38 mouse cellular contexts compared by ENCODE assay signal in the genomic region with DNA sequence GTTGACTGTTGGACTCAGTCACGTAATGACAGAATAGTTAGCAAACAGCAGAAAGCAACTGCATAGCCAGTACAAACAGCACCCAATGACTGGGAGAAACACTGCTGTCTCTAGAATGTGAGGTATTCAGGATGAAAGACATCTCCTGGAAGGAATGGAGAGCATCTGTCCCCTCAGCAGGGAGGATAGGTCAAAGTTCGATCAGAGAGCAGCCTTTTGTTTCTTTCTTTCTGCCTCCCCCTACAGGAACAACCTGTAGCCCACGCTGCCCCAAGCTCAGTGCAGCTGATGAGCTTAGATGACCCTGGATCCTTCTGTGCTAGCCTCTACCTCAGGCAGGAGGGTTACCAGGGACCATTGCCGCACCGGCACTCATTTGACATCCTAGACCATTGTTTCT. TPM values are rescaled to one million over a fixed set of nuclear protein-coding genes. Genes with fewer than 3 reads are reported as not detected.
DNase-seq lines count a peak whose midpoint lies in the region; ATAC-seq lines count a peak whose summit lies in the region.
"Had no signal": no experiment of that assay in that cellular context is flagged by ENCODE, and none has a peak within 500 bp of the region (broad histone marks: within the 10 kb centered on the region; RNA-seq: fewer than 3 reads in every experiment).

No protein-coding gene starts in this region.

- no peaks in the 10 kb centered on the region for H3K9me3 ChIP-seq in embryonic facial prominence, embryonic 11.5 days (replicated peaks; ENCODE audit: control insufficient read depth, low read length)
- no peaks in the 10 kb centered on the region for H3K9me3 ChIP-seq in embryonic facial prominence, embryonic 10.5 days
- no peaks in the 10 kb centered on the region for H3K9me3 ChIP-seq in kidney, embryonic 15.5 days (replicated peaks)
- H3K9me3 ChIP-seq: embryonic facial prominence, embryonic 12.5 days; intestine, embryonic 15.5 days; limb, embryonic 12.5 days; liver, embryonic 15.5 days; neural tube, embryonic 15.5 days had no signal

- no peaks in the 10 kb centered on the region for H3K36me3 ChIP-seq in embryonic facial prominence, embryonic 11.5 days (replicated peaks; ENCODE audit: control insufficient read depth, insufficient read depth, low read depth, low read length)
- H3K36me3 ChIP-seq in embryonic facial prominence, embryonic 10.5 days (replicated peaks): peaks cover 60% of the 10 kb centered on the region
- H3K36me3 ChIP-seq in kidney, embryonic 15.5 days: peaks cover 10% of the 10 kb centered on the region; the same call in 1 of the 2 replicates
- H3K36me3 ChIP-seq: intestine, embryonic 15.5 days; neural tube, embryonic 15.5 days had no signal

- no peak for DNase-seq in embryonic facial prominence, embryonic 11.5 days (ENCODE audit: low spot score)
- DNase-seq in embryonic facial prominence, embryonic 10.5 days (ENCODE audit: low spot score): no peak
- peak; percentile 5 for DNase-seq in retina, embryonic 14.5 days (ENCODE audit: low spot score)
- no peak for DNase-seq in retina, postnatal 1 day
- DNase-seq in embryo, embryonic 10.5 days (ENCODE audit: low spot score): peak; percentile 36
- no peak for DNase-seq in heart, adult 9 months (ENCODE audit: low spot score in 2 of 2)
- DNase-seq: adrenal gland, postnatal 10 days; cerebellum, adult 8-10 months; cerebellum, postnatal 36 days; gastrocnemius, adult 2 months; gastrocnemius, postnatal 36 days; heart, adult 18-20 months; heart, postnatal 14 days; kidney, adult 8-10 months; kidney, postnatal 25 days; lung, embryonic 14.5 days; lung, postnatal 14 days; right cerebral cortex, adult 18-20 months; right cerebral cortex, postnatal 4 days; thymus, adult 2 months; thymus, postnatal 36 days had no signal

- H3K4me2 ChIP-seq in embryonic facial prominence, embryonic 11.5 days (ENCODE audit: low read depth, low read length): no peak overlapping the region
- no peak overlapping the region for H3K4me2 ChIP-seq in kidney, embryonic 15.5 days
- H3K4me2 ChIP-seq: embryonic facial prominence, embryonic 12.5 days; intestine, embryonic 15.5 days; limb, embryonic 12.5 days; liver, embryonic 15.5 days; lung, embryonic 14.5 days; midbrain, embryonic 11.5 days; neural tube, embryonic 15.5 days had no signal

- no peak for ATAC-seq in embryonic facial prominence, embryonic 11.5 days (replicated peaks; ENCODE audit: insufficient number of reproducible peaks, low FRiP score, low TSS enrichment, low read depth)
- no peak for ATAC-seq in monocyte, adult 5-6 weeks (replicated peaks; ENCODE audit: insufficient number of reproducible peaks, low FRiP score, low TSS enrichment, poor library complexity, severe bottlenecking)
- ATAC-seq in kidney, embryonic 15.5 days (replicated peaks; ENCODE audit: low FRiP score): no peak
- ATAC-seq: forebrain, embryonic 14.5 days; hindbrain, postnatal 0 days; intestine, embryonic 15.5 days had no signal

- peak overlapping the region; percentile 15; the same call in 1 of the 2 replicates for H3K9ac ChIP-seq in embryonic facial prominence, embryonic 11.5 days (replicated peaks; ENCODE audit: low read length)
- H3K9ac ChIP-seq in kidney, embryonic 15.5 days: no peak overlapping the region
- H3K9ac ChIP-seq: embryonic facial prominence, embryonic 12.5 days; intestine, embryonic 15.5 days; limb, embryonic 12.5 days; liver, embryonic 15.5 days; lung, embryonic 14.5 days; neural tube, embryonic 15.5 days had no signal

- no peak overlapping the region for H3K27ac ChIP-seq in embryonic facial prominence, embryonic 11.5 days (replicated peaks; ENCODE audit: low read depth, low read length)
- no peak overlapping the region for H3K27ac ChIP-seq in embryonic facial prominence, embryonic 10.5 days (replicated peaks)
- no peak overlapping the region for H3K27ac ChIP-seq in kidney, embryonic 15.5 days
- H3K27ac ChIP-seq: embryonic facial prominence, embryonic 12.5 days; gastrocnemius, adult 2 months; hindbrain, postnatal 0 days; intestine, embryonic 15.5 days; left cerebral cortex, adult 2 months; limb, embryonic 12.5 days; liver, embryonic 15.5 days; neural tube, embryonic 15.5 days; stomach, postnatal 0 days had no signal

- WGBS in embryonic facial prominence, embryonic 11.5 days: 61% methylated on average over 5 of the region's 5 CpGs
- 59% methylated on average over 5 of the region's 5 CpGs for WGBS in embryonic facial prominence, embryonic 10.5 days
- WGBS in kidney, embryonic 15.5 days: 69% methylated on average over 5 of the region's 5 CpGs

- H3K4me3 ChIP-seq in embryonic facial prominence, embryonic 11.5 days (ENCODE audit: low read depth, low read length): no peak overlapping the region
- H3K4me3 ChIP-seq in embryonic facial prominence, embryonic 10.5 days: no peak overlapping the region
- no peak overlapping the region for H3K4me3 ChIP-seq in kidney, embryonic 15.5 days (replicated peaks)
- H3K4me3 ChIP-seq: embryonic facial prominence, embryonic 12.5 days; gastrocnemius, adult 2 months; intestine, embryonic 15.5 days; left cerebral cortex, adult 2 months; limb, embryonic 12.5 days; liver, embryonic 15.5 days; neural tube, embryonic 15.5 days had no signal

- no peaks in the 10 kb centered on the region for H3K4me1 ChIP-seq in embryonic facial prominence, embryonic 11.5 days (ENCODE audit: control insufficient read depth, insufficient read depth, low read length)
- peaks cover 8% of the 10 kb centered on the region; the same call in 1 of the 2 replicates for H3K4me1 ChIP-seq in embryonic facial prominence, embryonic 10.5 days
- no peaks in the 10 kb centered on the region for H3K4me1 ChIP-seq in kidney, embryonic 15.5 days
- H3K4me1 ChIP-seq: embryonic facial prominence, embryonic 12.5 days; intestine, embryonic 15.5 days; limb, embryonic 12.5 days; liver, embryonic 15.5 days; neural tube, embryonic 15.5 days had no signal

- H3K27me3 ChIP-seq in embryonic facial prominence, embryonic 11.5 days (ENCODE audit: control insufficient read depth, insufficient read depth, low read length): no peaks in the 10 kb centered on the region
- H3K27me3 ChIP-seq in embryonic facial prominence, embryonic 10.5 days (replicated peaks; ENCODE audit: low read depth, poor library complexity, severe bottlenecking): no peaks in the 10 kb centered on the region
- no peaks in the 10 kb centered on the region for H3K27me3 ChIP-seq in kidney, embryonic 15.5 days
- H3K27me3 ChIP-seq: CH12.LX; embryonic facial prominence, embryonic 12.5 days; intestine, embryonic 15.5 days; limb, embryonic 12.5 days; liver, embryonic 15.5 days; neural tube, embryonic 15.5 days had no signal

RNA-seq across cellular contexts. Expression of gene Fanci, which starts 36.5 kb away (rescaled TPM):
- polyA plus RNA-seq in embryonic facial prominence, embryonic 11.5 days (2014; fragmentation: Nextera tagmentation; extraction: Ambion mirVana): 17.4 and 21.4 TPM in 2 replicates
- polyA plus RNA-seq in embryonic facial prominence, embryonic 10.5 days (2016; fragmentation: Nextera tagmentation; extraction: Ambion mirVana): 20.0 TPM in 2 replicates
- total RNA-seq in monocyte, adult 5-6 weeks (2017): 2.6 to 5.1 TPM (median 4.6 TPM) in 3 replicates
- 12.0 and 12.6 TPM in 2 replicates for polyA plus RNA-seq in kidney, embryonic 15.5 days (2015; fragmentation: Nextera tagmentation; extraction: Ambion mirVana)

RNA-seq across cellular contexts. Expression of gene Polg, which starts 37.9 kb away (rescaled TPM):
- 19.7 and 21.3 TPM in 2 replicates for polyA plus RNA-seq in embryonic facial prominence, embryonic 11.5 days (2014; fragmentation: Nextera tagmentation; extraction: Ambion mirVana)
- 33.4 and 37.8 TPM in 2 replicates for polyA plus RNA-seq in embryonic facial prominence, embryonic 10.5 days (2016; fragmentation: Nextera tagmentation; extraction: Ambion mirVana)
- total RNA-seq in monocyte, adult 5-6 weeks (2017): 70.5 to 97.7 TPM (median 92.7 TPM) in 3 replicates
- polyA plus RNA-seq in kidney, embryonic 15.5 days (2015; fragmentation: Nextera tagmentation; extraction: Ambion mirVana): 32.9 and 36.7 TPM in 2 replicates

RNA-seq across cellular contexts. Expression of gene Rlbp1, which starts 41.4 kb away (rescaled TPM):
- polyA plus RNA-seq in embryonic facial prominence, embryonic 11.5 days (2014; fragmentation: Nextera tagmentation; extraction: Ambion mirVana): 1.8 and 3.6 TPM in 2 replicates
- polyA plus RNA-seq in embryonic facial prominence, embryonic 10.5 days (2016; fragmentation: Nextera tagmentation; extraction: Ambion mirVana): 1.1 and 1.5 TPM in 2 replicates
- not detected in 3 replicates for total RNA-seq in monocyte, adult 5-6 weeks (2017)
- 0.14 and 0.39 TPM in 2 replicates for polyA plus RNA-seq in kidney, embryonic 15.5 days (2015; fragmentation: Nextera tagmentation; extraction: Ambion mirVana)
- total RNA-seq: adrenal gland, postnatal 10 days; gastrocnemius, adult 2 months; gastrocnemius, postnatal 36 days; heart, adult 18-20 months; heart, postnatal 14 days; liver, adult 2 months; megakaryocyte progenitor cell, adult 5-6 weeks had no signal
- polyA plus RNA-seq: heart, embryonic 14.5 days; liver, adult 2 months; spleen, adult 2 months had no signal

Comparison
In these comparisons a context has a peak if more than half of its experiments do, and no peak if none do; other contexts are left out.
1. DNase-seq: peak in retina, embryonic 14.5 days (single experiment) and embryo, embryonic 10.5 days (single experiment); none in embryonic facial prominence, embryonic 11.5 days (single experiment), embryonic facial prominence, embryonic 10.5 days (single experiment), retina, postnatal 1 day (single experiment) and heart, adult 9 months (0 of 2).